Mouse (Mus musculus): Measurements from ENCODE around the gene Tdrd1. TPM values are rescaled to one million over a fixed set of nuclear protein-coding genes. Genes with fewer than 3 reads are reported as not detected.
"Not testable (repeated sequence)": the region's sequence is repeated elsewhere in the genome, so short reads cannot be mapped to it uniquely, and the experiment has no call there.

Gene Tdrd1
- 55.7 and 67.1 TPM in 2 replicates for polyA plus RNA-seq (2012; rRNA removed)

GRCm38 (mm10) chr19:56826047-56826631, at the start of gene Tdrd1:
Gene Tdrd1 (plus strand): TSS chr19:56826209.
- Histone ChIP-seq H3K4me3 (ENCODE audit: control insufficient read depth, low read depth, low read length) (peak within 1 kb of the TSS; percentile 97), H3K27me3 (ENCODE audit: control insufficient read depth, insufficient read depth, low read length) (no peaks in the 10 kb centered on the region), H3K4me1 (ENCODE audit: control insufficient read depth, insufficient read depth, low read length) (peaks cover 10% of the 10 kb centered on the region), H3K36me3 (ENCODE audit: control insufficient read depth, insufficient read depth, low read length) (peaks cover 1% of the 10 kb centered on the region; the same call in 1 of the 2 replicates), H3K27ac (ENCODE audit: control insufficient read depth, insufficient read depth, low read depth, low read length) (peak within 1 kb of the TSS; percentile 98)
- TF ChIP-seq POLR2A (IDR thresholded peaks at IDR 0.05; ENCODE audit: control insufficient read depth, low read depth, low read length): peak; percentile 66
- no peak for TF ChIP-seq CTCF (IDR thresholded peaks at IDR 0.05; ENCODE audit: control insufficient read depth, insufficient read depth, insufficient replicate concordance, low read depth, low read length)

- Histone ChIP-seq H3K36me3 (ENCODE audit: control insufficient read depth, insufficient read depth, low read length) (no peaks in the 10 kb centered on the region), H3K4me1 (ENCODE audit: control insufficient read depth, insufficient read depth, low read length) (peaks cover 3% of the 10 kb centered on the region; the same call in 1 of the 2 replicates), H3K27ac (ENCODE audit: control insufficient read depth, insufficient read depth, low read depth, low read length) (no peak overlapping the region), H3K4me3 (ENCODE audit: control insufficient read depth, low read depth, low read length) (no peak overlapping the region), H3K27me3 (ENCODE audit: control insufficient read depth, insufficient read depth, low read length) (no peaks in the 10 kb centered on the region)
- TF ChIP-seq POLR2A (IDR thresholded peaks at IDR 0.05; ENCODE audit: control insufficient read depth, low read depth, low read length) (no peak), CTCF (IDR thresholded peaks at IDR 0.05; ENCODE audit: control insufficient read depth, insufficient read depth, insufficient replicate concordance, low read depth, low read length) (peak; percentile 40; the same call in 1 of the 2 replicates)
These were observed 49.2 kb upstream of the Tdrd1 start for GRCm38 (mm10) chr19:56776719-56777382.

GRCm38 (mm10) chr19:56778532-56778931, 47.5 kb upstream of the Tdrd1 start:
- H3K36me3 ChIP-seq (ENCODE audit: control insufficient read depth, insufficient read depth, low read length); H3K4me1 ChIP-seq (ENCODE audit: control insufficient read depth, insufficient read depth, low read length); H3K27me3 ChIP-seq (ENCODE audit: control insufficient read depth, insufficient read depth, low read length); H3K4me3 ChIP-seq (ENCODE audit: control insufficient read depth, low read depth, low read length); H3K27ac ChIP-seq (ENCODE audit: control insufficient read depth, insufficient read depth, low read depth, low read length): not testable (repeated sequence)

GRCm38 (mm10) chr19:56787911-56788310, 38.1 kb upstream of the Tdrd1 start:
- TF ChIP-seq CTCF (IDR thresholded peaks at IDR 0.05; ENCODE audit: control insufficient read depth, insufficient read depth, insufficient replicate concordance, low read depth, low read length) (no peak), POLR2A (IDR thresholded peaks at IDR 0.05; ENCODE audit: control insufficient read depth, low read depth, low read length) (no peak)
- Histone ChIP-seq H3K36me3 (ENCODE audit: control insufficient read depth, insufficient read depth, low read length) (no peaks in the 10 kb centered on the region), H3K4me1 (ENCODE audit: control insufficient read depth, insufficient read depth, low read length) (no peaks in the 10 kb centered on the region; the same call in 1 of the 2 replicates), H3K27me3 (ENCODE audit: control insufficient read depth, insufficient read depth, low read length) (no peaks in the 10 kb centered on the region), H3K27ac (ENCODE audit: control insufficient read depth, insufficient read depth, low read depth, low read length) (no peak overlapping the region), H3K4me3 (ENCODE audit: control insufficient read depth, low read depth, low read length) (no peak overlapping the region)

GRCm38 (mm10) chr19:56788952-56789351, 37.1 kb upstream of the Tdrd1 start:
- H3K36me3 ChIP-seq (ENCODE audit: control insufficient read depth, insufficient read depth, low read length): no peaks in the 10 kb centered on the region
- TF ChIP-seq CTCF (IDR thresholded peaks at IDR 0.05; ENCODE audit: control insufficient read depth, insufficient read depth, insufficient replicate concordance, low read depth, low read length) (no peak), POLR2A (IDR thresholded peaks at IDR 0.05; ENCODE audit: control insufficient read depth, low read depth, low read length) (no peak)
- no peak overlapping the region for H3K4me3 ChIP-seq (ENCODE audit: control insufficient read depth, low read depth, low read length)
- no peak overlapping the region for H3K27ac ChIP-seq (ENCODE audit: control insufficient read depth, insufficient read depth, low read depth, low read length)
- no peaks in the 10 kb centered on the region for H3K27me3 ChIP-seq (ENCODE audit: control insufficient read depth, insufficient read depth, low read length)
- H3K4me1 ChIP-seq (ENCODE audit: control insufficient read depth, insufficient read depth, low read length): no peaks in the 10 kb centered on the region; the same call in 1 of the 2 replicates

- TF ChIP-seq CTCF (IDR thresholded peaks at IDR 0.05; ENCODE audit: control insufficient read depth, insufficient read depth, insufficient replicate concordance, low read depth, low read length) (no peak), POLR2A (IDR thresholded peaks at IDR 0.05; ENCODE audit: control insufficient read depth, low read depth, low read length) (no peak)
- Histone ChIP-seq H3K36me3 (ENCODE audit: control insufficient read depth, insufficient read depth, low read length) (peaks cover 10% of the 10 kb centered on the region), H3K4me1 (ENCODE audit: control insufficient read depth, insufficient read depth, low read length) (no peaks in the 10 kb centered on the region), H3K27me3 (ENCODE audit: control insufficient read depth, insufficient read depth, low read length) (no peaks in the 10 kb centered on the region), H3K27ac (ENCODE audit: control insufficient read depth, insufficient read depth, low read depth, low read length) (no peak overlapping the region), H3K4me3 (ENCODE audit: control insufficient read depth, low read depth, low read length) (no peak overlapping the region)
These were observed 28.6 kb upstream of the Tdrd1 start for GRCm38 (mm10) chr19:56797376-56797775.

- Histone ChIP-seq H3K27me3 (ENCODE audit: control insufficient read depth, insufficient read depth, low read length) (no peaks in the 10 kb centered on the region), H3K36me3 (ENCODE audit: control insufficient read depth, insufficient read depth, low read length) (peaks cover 10% of the 10 kb centered on the region), H3K4me3 (ENCODE audit: control insufficient read depth, low read depth, low read length) (no peak overlapping the region), H3K27ac (ENCODE audit: control insufficient read depth, insufficient read depth, low read depth, low read length) (no peak overlapping the region), H3K4me1 (ENCODE audit: control insufficient read depth, insufficient read depth, low read length) (no peaks in the 10 kb centered on the region)
- no peak for TF ChIP-seq CTCF (IDR thresholded peaks at IDR 0.05; ENCODE audit: control insufficient read depth, insufficient read depth, insufficient replicate concordance, low read depth, low read length)
- TF ChIP-seq POLR2A (IDR thresholded peaks at IDR 0.05; ENCODE audit: control insufficient read depth, low read depth, low read length): no peak
These were observed 25.8 kb upstream of the Tdrd1 start for GRCm38 (mm10) chr19:56800226-56800625.

Measured in testis, adult 2 months (tissue).